Mouse (Mus musculus) gastrocnemius, adult 2 months (tissue): ENCODE results near the gene Rgs12. TPM values are rescaled to one million over a fixed set of nuclear protein-coding genes. Genes with fewer than 3 reads are reported as not detected.

Experiments
- DNase-seq: peaks from one replicate; pipeline ENCODE4 v3.0.0; 2022
- H3K27ac ChIP-seq: fragments of 200-600 bp; 2 replicates; pipeline ENCODE4 v1.8.1; 2022; ENCODE audit warnings: mild to moderate bottlenecking
- H3K4me3 ChIP-seq: fragments of 200-600 bp; 2 replicates; pipeline ENCODE4 v1.8.1; 2022; ENCODE audit warnings: mild to moderate bottlenecking, moderate library complexity
- CTCF ChIP-seq: fragments of 200-600 bp; IDR thresholded peaks from 2 replicates; pipeline ENCODE4 v1.8.1; 2022; ENCODE audit warnings: antibody characterized with exemption, mild to moderate bottlenecking, moderate library complexity
- intact Hi-C: fragments of 180-260 bp; cut with DNase I; formaldehyde crosslinking; loops from one replicate; pipeline ENCODE4 v1.15.1; 2025
- total RNA-seq, 2 experiments: library from RNA; stranded (reverse); gene quantifications; 2 replicates each; pipeline ENCODE4 v1.2.3; 2021

Rgs12 gene
- total RNA-seq, 2 experiments from 2014 or later, result 2.2 to 3.0 TPM

- no peak for DNase-seq
- Histone ChIP-seq H3K4me3 (no peak overlapping the region), H3K27ac (peak overlapping the region; percentile 63)
- intact Hi-C loops, result loop anchor here (5.0 kb wide), 1 partner anchor 112 kb away; no protein-coding TSS in a partner anchor
- no peak for TF ChIP-seq CTCF
Observed at GRCm38 (mm10) chr5:35029303-35029702, 80.1 kb downstream of the Rgs12 start.

- DNase-seq, result no peak
- Histone ChIP-seq H3K27ac (peak overlapping the region; percentile 43), H3K4me3 (no peak overlapping the region)
- no peak for TF ChIP-seq CTCF
- intact Hi-C loops, result loop anchor here (5.0 kb wide), 1 partner anchor 112 kb away; no protein-coding TSS in a partner anchor
Observed at GRCm38 (mm10) chr5:35029755-35030154, 80.5 kb downstream of the Rgs12 start.

- DNase-seq, result no peak
- H3K27ac ChIP-seq, result no peak overlapping the region
- intact Hi-C loops, result no loop called here
- TF ChIP-seq CTCF, result peak; percentile 33
- H3K4me3 ChIP-seq, result no peak overlapping the region
Observed at GRCm38 (mm10) chr5:35033068-35033467, 83.8 kb downstream of the Rgs12 start.

GRCm38 (mm10) chr5:35033619-35034018 lies 84.4 kb downstream of the Rgs12 start:
- Histone ChIP-seq H3K4me3 (no peak overlapping the region), H3K27ac (no peak overlapping the region)
- TF ChIP-seq CTCF, result no peak
- DNase-seq, result no peak
- intact Hi-C loops, result no loop called here

GRCm38 (mm10) chr5:35035141-35035540 lies 85.9 kb downstream of the Rgs12 start:
- no peak for TF ChIP-seq CTCF
- no peak for DNase-seq
- Histone ChIP-seq H3K27ac (peak overlapping the region; percentile 69), H3K4me3 (no peak overlapping the region)
- intact Hi-C loops, result no loop called here

GRCm38 (mm10) chr5:35035795-35036194 lies 86.5 kb downstream of the Rgs12 start:
- TF ChIP-seq CTCF, result no peak
- no peak for DNase-seq
- Histone ChIP-seq H3K4me3 (no peak overlapping the region), H3K27ac (peak overlapping the region; percentile 69)
- intact Hi-C loops, result no loop called here

- DNase-seq, result no peak
- intact Hi-C loops, result no loop called here
- peak overlapping the region; percentile 25 for H3K27ac ChIP-seq
- H3K4me3 ChIP-seq, result no peak overlapping the region
- no peak for TF ChIP-seq CTCF
Observed at GRCm38 (mm10) chr5:35037438-35037837, 88.2 kb downstream of the Rgs12 start.

- no peak for TF ChIP-seq CTCF
- intact Hi-C loops, result no loop called here
- no peak for DNase-seq
- Histone ChIP-seq H3K27ac (no peak within 1 kb of the TSS; the same call in 1 of the 2 replicates), H3K4me3 (no peak within 1 kb of the TSS)
Observed at GRCm38 (mm10) chr5:35041268-35041829, 92.1 kb downstream of the Rgs12 start, which contains the start of gene Hgfac. Gene Hgfac (plus strand): TSS chr5:35041509.

GRCm38 (mm10) chr5:35042431-35043109 lies 93.3 kb downstream of the Rgs12 start:
- no peak overlapping the region for H3K27ac ChIP-seq
- no peak for DNase-seq
- H3K4me3 ChIP-seq, result no peak overlapping the region
- intact Hi-C loops, result loop anchor here (1.0 to 2.0 kb wide), 2 partner anchors 56 to 127 kb away; no protein-coding TSS in a partner anchor
- no peak for TF ChIP-seq CTCF

GRCm38 (mm10) chr5:35043110-35043451 lies 93.8 kb downstream of the Rgs12 start:
- TF ChIP-seq CTCF, result peak; percentile 89
- Histone ChIP-seq H3K27ac (no peak overlapping the region), H3K4me3 (no peak overlapping the region)
- peak; percentile 70 for DNase-seq
- intact Hi-C loops, result loop anchor here (1.0 to 2.0 kb wide), 2 partner anchors 56 to 128 kb away; no protein-coding TSS in a partner anchor

- Histone ChIP-seq H3K4me3 (no peak overlapping the region), H3K27ac (no peak overlapping the region)
- peak; percentile 65 for TF ChIP-seq CTCF
- intact Hi-C loops, result loop anchor here (2.0 kb wide), 2 partner anchors 38 to 80 kb away; no protein-coding TSS in a partner anchor
- DNase-seq, result no peak
Observed at GRCm38 (mm10) chr5:35050541-35050940, 101.3 kb downstream of the Rgs12 start.

GRCm38 (mm10) chr5:35054628-35055027 lies 105.4 kb downstream of the Rgs12 start:
- TF ChIP-seq CTCF, result no peak
- peak overlapping the region; percentile 96; the same call in 1 of the 2 replicates for H3K27ac ChIP-seq
- H3K4me3 ChIP-seq, result no peak overlapping the region
- no peak for DNase-seq
- intact Hi-C loops, result loop anchor here (1.0 kb wide), 1 partner anchor 20 kb away; no protein-coding TSS in a partner anchor

GRCm38 (mm10) chr5:35055076-35055475 lies 105.8 kb downstream of the Rgs12 start:
- intact Hi-C loops, result loop anchor here (1.0 kb wide), 1 partner anchor 19 kb away; no protein-coding TSS in a partner anchor
- no peak overlapping the region for H3K4me3 ChIP-seq
- peak overlapping the region; percentile 96 for H3K27ac ChIP-seq
- no peak for TF ChIP-seq CTCF
- peak; percentile 84 for DNase-seq
